Mouse (Mus musculus) testis, adult 10 weeks (tissue): ENCODE data around the gene Pi4k2b. TPM values are rescaled to one million over a fixed set of nuclear protein-coding genes. Genes with fewer than 3 reads are reported as not detected.

Source experiments
- polyA plus RNA-seq: library from polyadenylated mRNA; stranded (reverse); fragments of 350-450 nt; fragmentation: Illumina TruSeq; extraction: RNeasy Lipid Tissue Mini Kit (QIAGEN cat#74804); gene quantifications from one replicate; pipeline ENCODE4 v1.2.3, GENCODE M21; 2014; ENCODE audit warnings: low read depth, low replicate concordance

Gene Pi4k2b
- polyA plus RNA-seq: 127 TPM

GRCm38 (mm10) chr5:52741391-52742111 is at the start of gene Pi4k2b:
Gene Pi4k2b (plus strand): TSS chr5:52741574.

GRCm38 (mm10) chr5:52775237-52775636 is 33.9 kb downstream of the Pi4k2b start, which contains the start of gene Zcchc4:
Gene Zcchc4 (plus strand): TSS chr5:52775409.

Other genes with a start within 250 kb of the Pi4k2b start
- 0.42 TPM for gene Lgi2, start 175.1 kb upstream of the Pi4k2b start, polyA plus RNA-seq
- gene Sepsecs, start 71.9 kb upstream of the Pi4k2b start, polyA plus RNA-seq: 21.1 TPM
- 10.8 TPM for gene Zcchc4, start 33.8 kb downstream of the Pi4k2b start, polyA plus RNA-seq
- 67.1 TPM for gene Anapc4, start 92.4 kb downstream of the Pi4k2b start, polyA plus RNA-seq